8 mouse cellular contexts compared by ENCODE assay signal in genomic region chr3:116128311-116129204, GRCm38 (mm10). TPM values are rescaled to one million over a fixed set of nuclear protein-coding genes. Genes with fewer than 3 reads are reported as not detected.
A peak's percentile ranks its signal among the peaks of the same experiment; 100 is the strongest.
DNase-seq lines count a peak whose midpoint lies in the region; ATAC-seq and TF ChIP-seq lines count a peak whose summit lies in the region.

No protein-coding gene starts in this region.

- TF ChIP-seq EP300 in stomach, postnatal 0 days (optimal IDR thresholded peaks at IDR 0.05) = no peak

- H3K27ac ChIP-seq in spleen, adult 2 months (ENCODE audit: insufficient read depth, low read length) = peak overlapping the region; percentile 57
- no peak overlapping the region for H3K27ac ChIP-seq in forebrain, postnatal 0 days (ENCODE audit: low read depth, low read length)
- H3K27ac ChIP-seq in limb, embryonic 15.5 days = peak overlapping the region; percentile 84
- H3K27ac ChIP-seq in stomach, postnatal 0 days (replicated peaks) = no peak overlapping the region; the same call in 1 of the 2 replicates

- no peak for DNase-seq in spleen, adult 2 months (ENCODE audit: low read depth in 1 of 2, low spot score in 2 of 2)
- DNase-seq in spleen, postnatal 14 days (ENCODE audit: low spot score in 2 of 2) = no peak
- DNase-seq in forebrain, postnatal 0 days = no peak
- no peak for DNase-seq in stomach, postnatal 0 days (ENCODE audit: low spot score)
- DNase-seq in adrenal gland, adult 18-20 months (ENCODE audit: low spot score in 2 of 2) = no peak
- DNase-seq in ovary, postnatal 10 days (ENCODE audit: low spot score) = no peak
- DNase-seq in cerebellum, adult 9-11 months = no peak

- 80% methylated on average over 18 of the region's 18 CpGs for WGBS in spleen, adult 2 months
- 16% methylated on average over 18 of the region's 18 CpGs for WGBS in forebrain, postnatal 0 days
- 23% methylated on average over 18 of the region's 18 CpGs for WGBS in limb, embryonic 15.5 days
- WGBS in stomach, postnatal 0 days = 52% methylated on average over 18 of the region's 18 CpGs

- peak overlapping the region; percentile 51 for H3K4me2 ChIP-seq in forebrain, postnatal 0 days (ENCODE audit: low read depth)
- peak overlapping the region; percentile 49 for H3K4me2 ChIP-seq in limb, embryonic 15.5 days
- peak overlapping the region; percentile 51 for H3K4me2 ChIP-seq in stomach, postnatal 0 days (replicated peaks; ENCODE audit: low read depth)

- H3K9ac ChIP-seq in forebrain, postnatal 0 days = peak overlapping the region; percentile 22; the same call in 1 of the 2 replicates
- H3K9ac ChIP-seq in limb, embryonic 15.5 days = peak overlapping the region; percentile 23; the same call in 1 of the 2 replicates
- peak overlapping the region; percentile 47 for H3K9ac ChIP-seq in stomach, postnatal 0 days (ENCODE audit: low read length)

- 0 out of 2 replicates have a peak, but pooled peaks have one; percentile 40 for ATAC-seq in forebrain, postnatal 0 days
- no peak for ATAC-seq in limb, embryonic 15.5 days (ENCODE audit: insufficient number of reproducible peaks, low FRiP score, low TSS enrichment, low read depth)
- ATAC-seq in stomach, postnatal 0 days (ENCODE audit: low FRiP score, low TSS enrichment) = no peak

- no peak for TF ChIP-seq POLR2A in spleen, adult 2 months (IDR thresholded peaks at IDR 0.05; ENCODE audit: low read depth, low read length)

- H3K9me3 ChIP-seq in forebrain, postnatal 0 days (ENCODE audit: low read length) = no peaks in the 10 kb centered on the region
- H3K9me3 ChIP-seq in limb, embryonic 15.5 days = no peaks in the 10 kb centered on the region
- H3K9me3 ChIP-seq in stomach, postnatal 0 days (ENCODE audit: control insufficient read depth, low read length) = no peaks in the 10 kb centered on the region

- TF ChIP-seq CTCF in spleen, adult 2 months (IDR thresholded peaks at IDR 0.05; ENCODE audit: extremely low read depth, insufficient read depth, insufficient read length, insufficient replicate concordance) = no peak
- no peak for TF ChIP-seq CTCF in forebrain, postnatal 0 days (IDR thresholded peaks at IDR 0.05; ENCODE audit: low read depth)
- no peak for TF ChIP-seq CTCF in stomach, postnatal 0 days (IDR thresholded peaks at IDR 0.05; ENCODE audit: low read depth)

- no peaks in the 10 kb centered on the region for H3K36me3 ChIP-seq in spleen, adult 2 months (ENCODE audit: control insufficient read depth, insufficient read depth, low read length)
- no peaks in the 10 kb centered on the region for H3K36me3 ChIP-seq in forebrain, postnatal 0 days (ENCODE audit: insufficient read depth)
- H3K36me3 ChIP-seq in limb, embryonic 15.5 days = peaks cover 8% of the 10 kb centered on the region
- no peaks in the 10 kb centered on the region for H3K36me3 ChIP-seq in stomach, postnatal 0 days (ENCODE audit: control insufficient read depth, insufficient read depth, low read length)

- H3K4me1 ChIP-seq in spleen, adult 2 months (ENCODE audit: control insufficient read depth, insufficient read depth, insufficient read length) = no peaks in the 10 kb centered on the region
- no peaks in the 10 kb centered on the region for H3K4me1 ChIP-seq in forebrain, postnatal 0 days (ENCODE audit: insufficient read depth)
- H3K4me1 ChIP-seq in limb, embryonic 15.5 days = peaks cover 2% of the 10 kb centered on the region
- H3K4me1 ChIP-seq in stomach, postnatal 0 days (replicated peaks; ENCODE audit: control insufficient read depth, insufficient read depth) = no peaks in the 10 kb centered on the region

- H3K4me3 ChIP-seq in spleen, adult 2 months (ENCODE audit: extremely low read depth, insufficient read depth, insufficient read length) = peak overlapping the region; percentile 46
- H3K4me3 ChIP-seq in forebrain, postnatal 0 days (ENCODE audit: low read depth, low read length) = peak overlapping the region; percentile 29
- H3K4me3 ChIP-seq in limb, embryonic 15.5 days = peak overlapping the region; percentile 48
- peak overlapping the region; percentile 37 for H3K4me3 ChIP-seq in stomach, postnatal 0 days (ENCODE audit: low read depth, low read length)

- no peaks in the 10 kb centered on the region for H3K27me3 ChIP-seq in spleen, adult 2 months (ENCODE audit: control insufficient read depth, insufficient read depth, low read length)
- no peaks in the 10 kb centered on the region; the same call in 1 of the 2 replicates for H3K27me3 ChIP-seq in forebrain, postnatal 0 days (ENCODE audit: insufficient read depth, low read length)
- no peaks in the 10 kb centered on the region for H3K27me3 ChIP-seq in limb, embryonic 15.5 days
- H3K27me3 ChIP-seq in stomach, postnatal 0 days (ENCODE audit: control insufficient read depth, insufficient read depth, low read length) = no peaks in the 10 kb centered on the region

RNA-seq across cellular contexts. Expression of gene Vcam1, which starts 0.9 kb away (rescaled TPM):
- polyA plus RNA-seq in spleen, adult 2 months (2012; rRNA removed) = 32.8 and 51.8 TPM in 2 replicates
- total RNA-seq in forebrain, postnatal 0 days (2014; rRNA removed) = 30.2 and 36.9 TPM in 2 replicates
- polyA plus RNA-seq in forebrain, postnatal 0 days (2015; fragmentation: Nextera tagmentation; extraction: Ambion mirVana) = 28.2 and 32.1 TPM in 2 replicates
- polyA plus RNA-seq in limb, embryonic 15.5 days (2015; fragmentation: Nextera tagmentation; extraction: Ambion mirVana) = 150 and 174 TPM in 2 replicates
- 16.3 and 17.3 TPM in 2 replicates for polyA plus RNA-seq in stomach, postnatal 0 days (2015; fragmentation: Nextera tagmentation; extraction: Ambion mirVana)
- total RNA-seq in adrenal gland, adult 18-20 months (2021) = 10 to 100 TPM; 21.0 to 48.6 TPM

Comparison
In these comparisons a context has a peak if more than half of its experiments do, and no peak if none do; other contexts are left out.
1. H3K27ac ChIP-seq: peak in spleen, adult 2 months (single experiment) and limb, embryonic 15.5 days (single experiment); none in forebrain, postnatal 0 days (single experiment) and stomach, postnatal 0 days (single experiment).
2. Peak in every context shown above with its lines, with median percentiles within 50 percentile points of each other: H3K4me3 ChIP-seq, H3K4me2 ChIP-seq and H3K9ac ChIP-seq.